Mouse (Mus musculus): ENCODE data around the gene Nol4l.

GRCm38 (mm10) chr2:153463257-153463656, 66.5 kb downstream of the Nol4l start:
- no peak for TF ChIP-seq CTCF (IDR thresholded peaks at IDR 0.05; ENCODE audit: borderline replicate concordance, insufficient read depth, low read depth, low read length)
- no peak for TF ChIP-seq POLR2A (IDR thresholded peaks at IDR 0.05; ENCODE audit: borderline replicate concordance, insufficient read depth, low read length)

Data from cerebellum, adult 2 months (tissue).